Comparison of ENCODE assay signal across 8 mouse cellular contexts in the genomic region with DNA sequence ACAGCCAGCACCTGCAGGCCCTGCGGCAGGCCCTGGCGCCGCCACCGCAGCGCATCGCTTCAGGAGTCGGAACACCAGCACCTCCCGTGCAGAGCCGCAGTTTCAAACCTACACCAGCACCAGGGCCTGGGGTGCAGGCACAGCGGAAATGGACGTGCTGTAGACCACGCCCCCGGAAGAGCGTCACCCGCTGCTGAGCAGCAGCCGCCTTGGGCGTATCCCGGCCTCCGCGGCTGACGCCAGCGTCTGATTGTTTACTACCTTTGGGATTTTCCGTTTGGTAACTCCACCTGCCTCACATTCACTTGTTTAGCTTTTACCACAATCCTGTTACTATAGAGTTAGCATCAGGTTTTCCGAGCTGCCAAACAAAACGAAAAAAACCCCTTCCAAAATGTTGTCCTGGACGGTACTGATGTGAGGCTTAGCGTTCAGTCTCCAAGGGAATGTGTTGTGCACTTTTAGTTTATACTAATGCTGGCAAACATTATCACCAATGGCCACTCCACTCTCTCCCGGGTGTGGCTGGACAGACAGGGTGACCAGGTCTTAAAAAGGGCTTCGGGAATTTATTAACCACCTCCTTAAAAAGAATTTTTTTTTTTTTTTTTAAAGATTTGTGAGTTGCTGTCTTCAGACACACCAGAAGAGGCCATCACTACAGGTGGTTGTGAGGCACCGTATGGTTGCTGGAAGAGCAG. TPM values are rescaled to one million over a fixed set of nuclear protein-coding genes. Genes with fewer than 3 reads are reported as not detected.
DNase-seq lines count a peak whose midpoint lies in the region; ATAC-seq lines count a peak whose summit lies in the region.

Polg2 (minus strand) TSS at position 150 of the 701 bp plus-strand sequence.

- H3K27me3 ChIP-seq in heart, embryonic 14.5 days (ENCODE audit: control insufficient read depth, insufficient read depth, low read length): no peaks in the 10 kb centered on the region
- no peaks in the 10 kb centered on the region for H3K27me3 ChIP-seq in liver, embryonic 13.5 days
- H3K27me3 ChIP-seq in stomach, embryonic 16.5 days (ENCODE audit: control insufficient read depth, insufficient read depth, low read length): no peaks in the 10 kb centered on the region

- WGBS in heart, embryonic 14.5 days: 2% methylated on average over 30 of the region's 30 CpGs
- 1% methylated on average over 30 of the region's 30 CpGs for WGBS in liver, embryonic 13.5 days (ENCODE audit: insufficient replicate concordance)
- WGBS in stomach, embryonic 16.5 days: under 1% methylated on average over 30 of the region's 30 CpGs

- peak; percentile 99 for DNase-seq in CD4-positive, CD25-positive, alpha-beta regulatory T cell, adult 2 months (ENCODE audit: low read depth, low spot score)
- peak; percentile 81 for DNase-seq in fibroblast of lung, adult 2 months (ENCODE audit: low read depth)
- peak; percentile 95 for DNase-seq in kidney, postnatal 14 days
- peak; percentile 87 for DNase-seq in liver, embryonic 13.5 days
- peak; percentile 92 for DNase-seq in neural tube, embryonic 10.5 days (ENCODE audit: extremely low spot score, low spot score)

- H3K4me2 ChIP-seq in heart, embryonic 14.5 days (ENCODE audit: low read length): peak within 1 kb of the TSS; percentile 79
- peak within 1 kb of the TSS; percentile 87 for H3K4me2 ChIP-seq in liver, embryonic 13.5 days
- peak within 1 kb of the TSS; percentile 69 for H3K4me2 ChIP-seq in stomach, embryonic 16.5 days (ENCODE audit: low read depth, low read length)

- H3K9ac ChIP-seq in heart, embryonic 14.5 days (ENCODE audit: low read length): peak within 1 kb of the TSS; percentile 87
- H3K9ac ChIP-seq in liver, embryonic 13.5 days: peak within 1 kb of the TSS; percentile 93
- peak within 1 kb of the TSS; percentile 91 for H3K9ac ChIP-seq in stomach, embryonic 16.5 days (ENCODE audit: low read length)

- H3K9me3 ChIP-seq in heart, embryonic 14.5 days (ENCODE audit: control insufficient read depth, low read length): no peaks in the 10 kb centered on the region
- H3K9me3 ChIP-seq in liver, embryonic 13.5 days (replicated peaks): no peaks in the 10 kb centered on the region
- H3K9me3 ChIP-seq in stomach, embryonic 16.5 days (replicated peaks; ENCODE audit: control insufficient read depth, low read length): no peaks in the 10 kb centered on the region

- H3K4me3 ChIP-seq in brown adipose tissue, adult 24 weeks (ENCODE audit: insufficient read depth, low read depth, low read length): peak within 1 kb of the TSS; percentile 80
- H3K4me3 ChIP-seq in heart, embryonic 14.5 days (ENCODE audit: control insufficient read depth in 1 of 2, insufficient read depth in 1 of 2, low read depth in 1 of 2, low read length in 2 of 2): peak within 1 kb of the TSS; percentile 59 to 68
- peak within 1 kb of the TSS; percentile 84 for H3K4me3 ChIP-seq in liver, embryonic 13.5 days (replicated peaks)
- peak within 1 kb of the TSS; percentile 73 for H3K4me3 ChIP-seq in stomach, embryonic 16.5 days (replicated peaks; ENCODE audit: low read length)

- H3K4me1 ChIP-seq in brown adipose tissue, adult 24 weeks (ENCODE audit: control insufficient read depth, insufficient read depth, insufficient read length, low read length): peaks cover 11% of the 10 kb centered on the region; the same call in 1 of the 2 replicates
- H3K4me1 ChIP-seq in heart, embryonic 14.5 days (ENCODE audit: control insufficient read depth in 2 of 2, insufficient read depth in 2 of 2, low read length in 2 of 2): peaks cover 0 to 13% of the 10 kb centered on the region in 2 experiments; a peak in 1 of 4 replicates
- peaks cover 48% of the 10 kb centered on the region for H3K4me1 ChIP-seq in liver, embryonic 13.5 days (replicated peaks)
- H3K4me1 ChIP-seq in stomach, embryonic 16.5 days (ENCODE audit: control insufficient read depth, insufficient read depth, low read length): peaks cover 10% of the 10 kb centered on the region

- peak within 1 kb of the TSS; percentile 87 for H3K27ac ChIP-seq in brown adipose tissue, adult 24 weeks (replicated peaks; ENCODE audit: low read depth, low read length)
- peak within 1 kb of the TSS; percentile 81 to 97 for H3K27ac ChIP-seq in heart, embryonic 14.5 days (replicated peaks in 1 of 2; ENCODE audit: control insufficient read depth in 1 of 2, insufficient read depth in 1 of 2, low read depth in 2 of 2, low read length in 2 of 2)
- peak within 1 kb of the TSS; percentile 96 for H3K27ac ChIP-seq in liver, embryonic 13.5 days
- peak within 1 kb of the TSS; percentile 96 for H3K27ac ChIP-seq in stomach, embryonic 16.5 days (ENCODE audit: low read length)

- peaks cover 75% of the 10 kb centered on the region for H3K36me3 ChIP-seq in heart, embryonic 14.5 days (ENCODE audit: control insufficient read depth, insufficient read depth, low read length)
- H3K36me3 ChIP-seq in liver, embryonic 13.5 days: peaks cover 72% of the 10 kb centered on the region
- H3K36me3 ChIP-seq in stomach, embryonic 16.5 days (ENCODE audit: control insufficient read depth, insufficient read depth, low read length): peaks cover 16% of the 10 kb centered on the region

- peak; percentile 96 for ATAC-seq in heart, embryonic 14.5 days (ENCODE audit: insufficient number of reproducible peaks, insufficient read depth, low FRiP score, low read depth)
- ATAC-seq in liver, embryonic 13.5 days (ENCODE audit: low read depth): peak; percentile 99
- peak; percentile 99 for ATAC-seq in stomach, embryonic 16.5 days (ENCODE audit: insufficient read depth, low FRiP score)

RNA-seq across cellular contexts. Expression of gene Polg2, which starts in this region (rescaled TPM):
- polyA plus RNA-seq in brown adipose tissue, adult 24 weeks (2012; ENCODE audit: insufficient read depth, insufficient read length, missing spikeins): 4.6 and 5.1 TPM in 2 replicates
- polyA plus RNA-seq in heart, embryonic 14.5 days (2014; fragmentation: Nextera tagmentation; extraction: Ambion mirVana): 7.4 and 10.0 TPM in 2 replicates
- polyA plus RNA-seq in liver, embryonic 13.5 days (2015; fragmentation: Nextera tagmentation; extraction: Ambion mirVana): 5.5 and 5.9 TPM in 2 replicates
- polyA plus RNA-seq in stomach, embryonic 16.5 days (2015; fragmentation: Nextera tagmentation; extraction: Ambion mirVana): 10.5 and 11.7 TPM in 2 replicates

Comparison
In these comparisons a context has a peak if more than half of its experiments do, and no peak if none do; other contexts are left out.
1. Peak in every context shown above with its lines: DNase-seq, ATAC-seq, H3K4me3 ChIP-seq and H3K27ac ChIP-seq.